Mouse (Mus musculus) hindbrain, postnatal 0 days (tissue): ENCODE data around the gene Capn15. TPM values are rescaled to one million over a fixed set of nuclear protein-coding genes. Genes with fewer than 3 reads are reported as not detected.

ENCODE experiments used
- ATAC-seq: fragments of 200-750 bp; cut with Nextera tagmentation; 2 replicates; pipeline ENCODE4 v1.8.0; 2017; ENCODE audit warnings: mild to moderate bottlenecking, moderate TSS enrichment, moderate library complexity
- DNase-seq: peaks from one replicate; pipeline ENCODE4 v3.0.0-alpha.2; 2015; ENCODE audit warnings: low spot score
- H3K27ac ChIP-seq: fragments of 300-500 bp; sonication (generic); 2 replicates; pipeline ENCODE4 v1.5.1; 2014; ENCODE audit warnings: mild to moderate bottlenecking
- H3K27me3 ChIP-seq: fragments of 300-500 bp; sonication (generic); 2 replicates; pipeline ENCODE4 v1.6.1; 2014; ENCODE audit warnings: low read length, mixed read lengths; ENCODE audit not compliant: insufficient read depth
- H3K36me3 ChIP-seq: fragments of 300-500 bp; sonication (generic); 2 replicates; pipeline ENCODE4 v1.6.1; 2014; ENCODE audit warnings: low read length, mixed read lengths; ENCODE audit not compliant: insufficient read depth
- H3K4me1 ChIP-seq: fragments of 300-500 bp; sonication (generic); 2 replicates; pipeline ENCODE4 v1.6.1; 2014; ENCODE audit warnings: antibody characterized with exemption, low read length, mixed read lengths; ENCODE audit not compliant: insufficient read depth
- H3K4me2 ChIP-seq: fragments of 300-500 bp; sonication (generic); 2 replicates; pipeline ENCODE4 v1.6.1; 2014; ENCODE audit warnings: low read depth, mild to moderate bottlenecking, low read length, moderate library complexity, mixed read lengths
- H3K4me3 ChIP-seq: fragments of 300-500 bp; sonication (generic); 2 replicates; pipeline ENCODE4 v1.5.1; 2014; ENCODE audit warnings: low read length
- H3K9ac ChIP-seq: fragments of 300-500 bp; sonication (generic); replicated peaks from 2 replicates; pipeline ENCODE4 v1.6.1; 2014; ENCODE audit warnings: mild to moderate bottlenecking, low read length, moderate library complexity, mixed read lengths
- H3K9me3 ChIP-seq: fragments of 300-500 bp; sonication (generic); 2 replicates; pipeline ENCODE4 v1.6.1; 2016; ENCODE audit warnings: low read length, mixed read lengths
- CTCF ChIP-seq: IDR thresholded peaks from 2 replicates; pipeline ENCODE4 v1.5.1; 2016; ENCODE audit warnings: antibody characterized with exemption, control low read depth, low read depth
- WGBS: fragments of 180-500 bp; shearing (Covaris S2); extraction: QIAGEN DNeasy Blood & Tissue Kit; methylation state at CpG from one replicate; pipeline ENCODE4 v1.1.7; 2014; 5-methylcytosine and 5-hydroxymethylcytosine counted together
- polyA plus RNA-seq: library from polyadenylated mRNA; unstranded; fragments of >200 nt; fragmentation: Nextera tagmentation; extraction: Ambion mirVana; gene quantifications from 2 replicates; pipeline ENCODE4 v1.2.1, GENCODE M21; 2015
- total RNA-seq: library from RNA; depleted of rRNA; stranded (reverse); fragments of >200 nt; gene quantifications from 2 replicates; pipeline ENCODE4 v1.2.3, GENCODE M21; 2014; rRNA removed

The Capn15 gene
- total and polyA plus RNA-seq, 2 experiments from 2014 or later = 19.0 to 41.4 TPM

- Histone ChIP-seq H3K27ac (no peak overlapping the region), H3K9ac (no peak overlapping the region), H3K27me3 (no peaks in the 10 kb centered on the region), H3K9me3 (no peaks in the 10 kb centered on the region), H3K36me3 (no peaks in the 10 kb centered on the region), H3K4me1 (no peaks in the 10 kb centered on the region), H3K4me2 (no peak overlapping the region), H3K4me3 (no peak overlapping the region)
- no peak for ATAC-seq
- TF ChIP-seq CTCF = no peak
- 78% methylated on average over 4 of the region's 4 CpGs for WGBS
- DNase-seq = no peak
Measured at GRCm38 (mm10) chr17:25911816-25912215, 73.8 kb downstream of the Capn15 start.

Other genes starting within 250 kb of the Capn15 start
Only the 30 nearest of the 32 such genes appear.
- gene Narfl, start 212.0 kb downstream of the Capn15 start, total RNA-seq = 22.2 and 28.2 TPM in 2 replicates
- 27.5 and 27.9 TPM in 2 replicates for gene Narfl, start 212.0 kb downstream of the Capn15 start, polyA plus RNA-seq
- gene Haghl, start 200.1 kb downstream of the Capn15 start, total RNA-seq = 159 and 171 TPM in 2 replicates
- 219 and 225 TPM in 2 replicates for gene Haghl, start 200.1 kb downstream of the Capn15 start, polyA plus RNA-seq
- gene Ccdc78, start 199.2 kb downstream of the Capn15 start, total RNA-seq = 0.10 and 0.50 TPM in 2 replicates
- 1.0 and 1.2 TPM in 2 replicates for gene Ccdc78, start 199.2 kb downstream of the Capn15 start, polyA plus RNA-seq
- gene Fam173a, start 192.9 kb downstream of the Capn15 start, total RNA-seq = 80.6 and 101 TPM in 2 replicates
- 117 and 121 TPM in 2 replicates for gene Fam173a, start 192.9 kb downstream of the Capn15 start, polyA plus RNA-seq
- 0.31 TPM in 1 of 2 replicates, not detected in the other for gene AC134908.4, start 190.1 kb downstream of the Capn15 start, total RNA-seq
- 2.0 and 3.9 TPM in 2 replicates for gene AC134908.4, start 190.1 kb downstream of the Capn15 start, polyA plus RNA-seq
- gene Metrn, start 188.7 kb downstream of the Capn15 start, total RNA-seq = 500 and 557 TPM in 2 replicates
- 102 and 116 TPM in 2 replicates for gene Metrn, start 188.7 kb downstream of the Capn15 start, polyA plus RNA-seq
- 143 and 146 TPM in 2 replicates for gene Fbxl16, start 176.7 kb downstream of the Capn15 start, total RNA-seq
- gene Fbxl16, start 176.7 kb downstream of the Capn15 start, polyA plus RNA-seq = 44.0 and 45.8 TPM in 2 replicates
- gene Wdr24, start 162.2 kb downstream of the Capn15 start, total RNA-seq = 31.3 and 39.7 TPM in 2 replicates
- 21.0 and 22.6 TPM in 2 replicates for gene Wdr24, start 162.2 kb downstream of the Capn15 start, polyA plus RNA-seq
- gene Jmjd8, start 156.9 kb downstream of the Capn15 start, total RNA-seq = 57.0 and 61.0 TPM in 2 replicates
- gene Jmjd8, start 156.9 kb downstream of the Capn15 start, polyA plus RNA-seq = 38.6 and 41.3 TPM in 2 replicates
- 271 and 273 TPM in 2 replicates for gene Stub1, start 152.4 kb downstream of the Capn15 start, total RNA-seq
- gene Stub1, start 152.4 kb downstream of the Capn15 start, polyA plus RNA-seq = 369 and 370 TPM in 2 replicates
- 122 and 135 TPM in 2 replicates for gene Rhbdl1, start 148.5 kb downstream of the Capn15 start, total RNA-seq
- gene Rhbdl1, start 148.5 kb downstream of the Capn15 start, polyA plus RNA-seq = 78.6 and 80.0 TPM in 2 replicates
- gene Gm20683, start 144.0 kb downstream of the Capn15 start, total RNA-seq = 22.8 and 40.0 TPM in 2 replicates
- 12.6 and 12.9 TPM in 2 replicates for gene Gm20683, start 144.0 kb downstream of the Capn15 start, polyA plus RNA-seq
- gene Rhot2, start 140.9 kb downstream of the Capn15 start, total RNA-seq = 39.8 and 64.1 TPM in 2 replicates
- 14.6 and 15.8 TPM in 2 replicates for gene Rhot2, start 140.9 kb downstream of the Capn15 start, polyA plus RNA-seq
- 54.5 and 75.5 TPM in 2 replicates for gene Wdr90, start 124.3 kb downstream of the Capn15 start, total RNA-seq
- 13.2 TPM in 2 replicates for gene Wdr90, start 124.3 kb downstream of the Capn15 start, polyA plus RNA-seq
- 27.0 and 32.1 TPM in 2 replicates for gene Mcrip2, start 117.0 kb downstream of the Capn15 start, total RNA-seq
- gene Mcrip2, start 117.0 kb downstream of the Capn15 start, polyA plus RNA-seq = 54.3 and 54.7 TPM in 2 replicates
- 50.0 and 63.1 TPM in 2 replicates for gene Mettl26, start 110.7 kb downstream of the Capn15 start, total RNA-seq
- 62.9 and 64.8 TPM in 2 replicates for gene Mettl26, start 110.7 kb downstream of the Capn15 start, polyA plus RNA-seq
- gene Wfikkn1, start 104.9 kb downstream of the Capn15 start, total RNA-seq = 1.2 and 1.5 TPM in 2 replicates
- gene Wfikkn1, start 104.9 kb downstream of the Capn15 start, polyA plus RNA-seq = 0.33 and 0.58 TPM in 2 replicates
- gene Rab40c, start 66.1 kb downstream of the Capn15 start, total RNA-seq = 33.2 and 39.1 TPM in 2 replicates
- gene Rab40c, start 66.1 kb downstream of the Capn15 start, polyA plus RNA-seq = 34.7 and 35.3 TPM in 2 replicates
- 90.6 and 99.7 TPM in 2 replicates for gene Pigq, start 40.9 kb downstream of the Capn15 start, total RNA-seq
- gene Pigq, start 40.9 kb downstream of the Capn15 start, polyA plus RNA-seq = 69.7 and 76.3 TPM in 2 replicates
- 0.61 and 0.68 TPM in 2 replicates for gene Nhlrc4, start 40.8 kb downstream of the Capn15 start, total RNA-seq
- gene Nhlrc4, start 40.8 kb downstream of the Capn15 start, polyA plus RNA-seq = 0.30 and 0.72 TPM in 2 replicates
- 5.6 and 7.2 TPM in 2 replicates for gene A930017K11Rik, start 33.2 kb downstream of the Capn15 start, total RNA-seq
- gene A930017K11Rik, start 33.2 kb downstream of the Capn15 start, polyA plus RNA-seq = 4.4 and 5.0 TPM in 2 replicates
- 34.7 and 41.9 TPM in 2 replicates for gene Rab11fip3, start 83.8 kb upstream of the Capn15 start, total RNA-seq
- gene Rab11fip3, start 83.8 kb upstream of the Capn15 start, polyA plus RNA-seq = 16.6 and 17.9 TPM in 2 replicates
- 35.6 and 40.6 TPM in 2 replicates for gene Decr2, start 104.5 kb upstream of the Capn15 start, total RNA-seq
- 41.1 and 44.7 TPM in 2 replicates for gene Decr2, start 104.5 kb upstream of the Capn15 start, polyA plus RNA-seq
- 20.1 and 23.3 TPM in 2 replicates for gene Nme4, start 109.8 kb upstream of the Capn15 start, total RNA-seq
- gene Nme4, start 109.8 kb upstream of the Capn15 start, polyA plus RNA-seq = 16.0 and 18.3 TPM in 2 replicates
- 10.4 and 11.8 TPM in 2 replicates for gene Tmem8, start 127.5 kb upstream of the Capn15 start, total RNA-seq
- 3.8 and 4.0 TPM in 2 replicates for gene Tmem8, start 127.5 kb upstream of the Capn15 start, polyA plus RNA-seq
- 107 and 138 TPM in 2 replicates for gene Mrpl28, start 137.7 kb upstream of the Capn15 start, total RNA-seq
- gene Mrpl28, start 137.7 kb upstream of the Capn15 start, polyA plus RNA-seq = 189 and 194 TPM in 2 replicates
- 36.0 and 51.3 TPM in 2 replicates for gene Axin1, start 152.9 kb upstream of the Capn15 start, total RNA-seq
- 10.0 and 11.2 TPM in 2 replicates for gene Axin1, start 152.9 kb upstream of the Capn15 start, polyA plus RNA-seq
- not detected in 2 replicates for gene Pdia2, start 213.3 kb upstream of the Capn15 start, total RNA-seq
- 0.09 and 0.66 TPM in 2 replicates for gene Pdia2, start 213.3 kb upstream of the Capn15 start, polyA plus RNA-seq
- gene Rgs11, start 217.2 kb upstream of the Capn15 start, total RNA-seq = 35.8 and 38.5 TPM in 2 replicates
- 20.5 and 28.5 TPM in 2 replicates for gene Rgs11, start 217.2 kb upstream of the Capn15 start, polyA plus RNA-seq
- 280 and 290 TPM in 2 replicates for gene Arhgdig, start 222.0 kb upstream of the Capn15 start, total RNA-seq
- 376 and 384 TPM in 2 replicates for gene Arhgdig, start 222.0 kb upstream of the Capn15 start, polyA plus RNA-seq